Mouse (Mus musculus): Measurements from ENCODE around the gene Rnf187. TPM values are rescaled to one million over a fixed set of nuclear protein-coding genes. Genes with fewer than 3 reads are reported as not detected.
"Not testable (repeated sequence)": the region's sequence is repeated elsewhere in the genome, so short reads cannot be mapped to it uniquely, and the experiment has no call there.

Gene Rnf187
- polyA plus RNA-seq, 1 experiment from 2014 or later = 45.0 TPM

- Histone ChIP-seq H3K4me3 (ENCODE audit: inconsistent target) (peak overlapping the region; percentile 28), H3K79me2 (ENCODE audit: inconsistent target) (peaks cover 33% of the 10 kb centered on the region), H3K36me3 (ENCODE audit: inconsistent target) (peaks cover 7% of the 10 kb centered on the region; the same call in 1 of the 2 replicates), H3K27ac (peak overlapping the region; percentile 89)
- 4% methylated on average over 15 of the region's 15 CpGs for WGBS (ENCODE audit: missing documents)
These were observed 20.6 kb upstream of the Rnf187 start for GRCm38 (mm10) chr11:58959186-58959825.

GRCm38 (mm10) chr11:58958536-58958935 lies 19.8 kb upstream of the Rnf187 start:
- WGBS (ENCODE audit: missing documents) = 85% methylated on average over 6 of the region's 6 CpGs
- Histone ChIP-seq H3K27ac (peak overlapping the region; percentile 89), H3K79me2 (ENCODE audit: inconsistent target) (peaks cover 33% of the 10 kb centered on the region), H3K4me3 (ENCODE audit: inconsistent target) (peak overlapping the region; percentile 12; the same call in 1 of the 2 replicates), H3K36me3 (ENCODE audit: inconsistent target) (peaks cover 7% of the 10 kb centered on the region; the same call in 1 of the 2 replicates)

- Histone ChIP-seq H3K36me3 (ENCODE audit: inconsistent target) (peaks cover 7% of the 10 kb centered on the region; the same call in 1 of the 2 replicates), H3K4me3 (ENCODE audit: inconsistent target) (peak overlapping the region; percentile 95), H3K79me2 (ENCODE audit: inconsistent target) (peaks cover 33% of the 10 kb centered on the region), H3K27ac (0 out of 2 replicates have a peak overlapping the region, but pooled peaks have one; percentile 89)
- 95% methylated on average over 5 of the region's 5 CpGs for WGBS (ENCODE audit: missing documents)
These were observed 18.7 kb upstream of the Rnf187 start for GRCm38 (mm10) chr11:58957226-58957914.

GRCm38 (mm10) chr11:58955868-58956257 lies 17.1 kb upstream of the Rnf187 start:
- Histone ChIP-seq H3K79me2 (ENCODE audit: inconsistent target) (peaks cover 33% of the 10 kb centered on the region), H3K36me3 (ENCODE audit: inconsistent target) (peaks cover 7% of the 10 kb centered on the region; the same call in 1 of the 2 replicates), H3K4me3 (ENCODE audit: inconsistent target) (peak overlapping the region; percentile 95), H3K27ac (peak overlapping the region; percentile 95)
- 32% methylated on average over 7 of the region's 8 CpGs for WGBS (ENCODE audit: missing documents)

- WGBS (ENCODE audit: missing documents) = under 1% methylated on average over 20 of the region's 20 CpGs
- H3K36me3 ChIP-seq (ENCODE audit: inconsistent target) = peaks cover 7% of the 10 kb centered on the region; the same call in 1 of the 2 replicates
- H3K79me2 ChIP-seq (ENCODE audit: inconsistent target) = peaks cover 33% of the 10 kb centered on the region
- H3K4me3 ChIP-seq (ENCODE audit: inconsistent target) = peak overlapping the region; percentile 95
- H3K27ac ChIP-seq = peak overlapping the region; percentile 95
These were observed 16.6 kb upstream of the Rnf187 start for GRCm38 (mm10) chr11:58955143-58955867.

- H3K4me3 ChIP-seq (ENCODE audit: inconsistent target) = peak within 1 kb of the TSS; percentile 95
- peaks cover 33% of the 10 kb centered on the region for H3K79me2 ChIP-seq (ENCODE audit: inconsistent target)
- under 1% methylated on average over 43 of the region's 49 CpGs for WGBS (ENCODE audit: missing documents)
- H3K27ac ChIP-seq = peak within 1 kb of the TSS; percentile 95
- H3K36me3 ChIP-seq (ENCODE audit: inconsistent target) = peaks cover 7% of the 10 kb centered on the region; the same call in 1 of the 2 replicates
These were observed 15.9 kb upstream of the Rnf187 start, which contains the start of the genes Hist3h2a and Trim17 for GRCm38 (mm10) chr11:58954420-58955142. Gene Hist3h2a, plus strand, starts transcription at chr11:58954685. Gene Trim17, plus strand, starts transcription at chr11:58954685.

- H3K79me2 ChIP-seq (ENCODE audit: inconsistent target) = peaks cover 33% of the 10 kb centered on the region
- peak overlapping the region; percentile 95 for H3K4me3 ChIP-seq (ENCODE audit: inconsistent target)
- WGBS (ENCODE audit: missing documents) = 0% methylated on average over 8 of the region's 17 CpGs
- H3K27ac ChIP-seq = peak overlapping the region; percentile 95
- not testable (repeated sequence) for H3K36me3 ChIP-seq (ENCODE audit: inconsistent target)
These were observed 15.4 kb upstream of the Rnf187 start for GRCm38 (mm10) chr11:58954170-58954419.

- 4% methylated on average over 23 of the region's 33 CpGs for WGBS (ENCODE audit: missing documents)
These were observed 14.8 kb upstream of the Rnf187 start for GRCm38 (mm10) chr11:58953351-58954169.

GRCm38 (mm10) chr11:58951210-58951609 lies 12.5 kb upstream of the Rnf187 start:
- WGBS (ENCODE audit: missing documents) = 100% methylated on average over 4 of the region's 5 CpGs
- no peaks in the 10 kb centered on the region for H3K36me3 ChIP-seq (ENCODE audit: inconsistent target)
- H3K79me2 ChIP-seq (ENCODE audit: inconsistent target) = peaks cover 13% of the 10 kb centered on the region
- H3K27ac ChIP-seq = no peak overlapping the region
- H3K4me3 ChIP-seq (ENCODE audit: inconsistent target) = no peak overlapping the region

More at GRCm38 (mm10) chr11:58953351-58954169, 14.8 kb upstream of the Rnf187 start:
- Histone ChIP-seq H3K79me2 (ENCODE audit: inconsistent target) (peaks cover 33% of the 10 kb centered on the region), H3K36me3 (ENCODE audit: inconsistent target) (peaks cover 7% of the 10 kb centered on the region; the same call in 1 of the 2 replicates), H3K27ac (peak overlapping the region; percentile 27; the same call in 1 of the 2 replicates), H3K4me3 (ENCODE audit: inconsistent target) (peak overlapping the region; percentile 95)

- H3K27ac ChIP-seq = no peak overlapping the region
- H3K36me3 ChIP-seq (ENCODE audit: inconsistent target) = no peaks in the 10 kb centered on the region
- no peak overlapping the region for H3K4me3 ChIP-seq (ENCODE audit: inconsistent target)
- no peaks in the 10 kb centered on the region for H3K79me2 ChIP-seq (ENCODE audit: inconsistent target)
- 72% methylated on average over 18 of the region's 20 CpGs for WGBS (ENCODE audit: missing documents)
These were observed 11.0 kb upstream of the Rnf187 start for GRCm38 (mm10) chr11:58949480-58950431.

GRCm38 (mm10) chr11:58948542-58949479 lies 10.1 kb upstream of the Rnf187 start, which contains the start of gene Hist3h2ba:
Gene Hist3h2ba, plus strand, starts transcription at chr11:58948920.
- H3K27ac ChIP-seq = no peak within 1 kb of the TSS
- peak within 1 kb of the TSS; percentile 15; the same call in 1 of the 2 replicates for H3K4me3 ChIP-seq (ENCODE audit: inconsistent target)

More at GRCm38 (mm10) chr11:58948542-58949479, 10.1 kb upstream of the Rnf187 start, which contains the start of gene Hist3h2ba:
- WGBS (ENCODE audit: missing documents) = 3% methylated on average over 33 of the region's 48 CpGs
- no peaks in the 10 kb centered on the region for H3K36me3 ChIP-seq (ENCODE audit: inconsistent target)
- H3K79me2 ChIP-seq (ENCODE audit: inconsistent target) = no peaks in the 10 kb centered on the region

All from macrophage (primary cell).